Mouse (Mus musculus) gastrocnemius, adult 8-10 months (tissue): ENCODE data around the gene Olfr372. TPM values are rescaled to one million over a fixed set of nuclear protein-coding genes. Genes with fewer than 3 reads are reported as not detected.

Source experiments
- DNase-seq, 2 experiments: peaks; one replicate each; pipeline ENCODE4 v3.0.0; 2022; ENCODE audit warnings: low spot score in 2 of 2
- total RNA-seq, 4 experiments: library from RNA; stranded (reverse); gene quantifications; 2 replicates each; pipeline ENCODE4 v1.2.4; 2022

Gene Olfr372
- total RNA-seq, 4 experiments from 2014 or later, result not detected

DNA sequence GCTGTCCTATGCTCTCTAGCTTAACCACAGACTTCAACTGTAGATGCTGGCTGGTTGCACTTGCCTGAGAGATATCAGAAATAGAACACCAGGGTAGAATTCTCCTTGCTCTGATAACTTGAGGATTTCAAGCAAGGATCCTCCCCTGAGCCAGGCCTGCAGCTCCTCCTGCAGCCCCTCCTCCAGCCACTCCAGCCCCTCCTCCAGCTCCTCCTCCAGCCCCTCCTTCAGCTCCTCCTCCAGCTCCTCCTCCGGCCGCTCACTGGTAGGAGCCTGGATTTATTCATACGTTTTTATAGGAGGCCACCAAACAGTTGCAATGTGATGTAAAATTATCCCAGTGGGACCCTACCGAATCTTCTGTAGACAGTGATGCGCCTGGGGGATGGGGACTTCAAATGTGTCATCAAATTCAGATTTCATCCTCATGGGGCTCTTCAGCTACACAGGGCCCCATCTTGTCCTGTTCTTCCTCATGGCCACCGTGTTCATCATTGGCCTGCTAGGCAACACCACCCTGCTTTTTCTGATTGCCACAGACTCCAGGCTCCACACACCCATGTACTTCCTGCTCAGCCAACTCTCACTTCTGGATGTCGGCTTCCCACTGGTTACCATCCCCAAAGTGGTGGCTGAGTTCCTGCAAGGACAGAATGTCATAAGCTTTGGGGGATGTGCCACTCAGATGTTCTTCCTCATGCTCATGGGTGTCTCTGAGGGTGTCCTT lies 58.5 kb downstream of the Olfr372 start:
- DNase-seq, result peak in 1 of 2 experiments; percentile 4

DNA sequence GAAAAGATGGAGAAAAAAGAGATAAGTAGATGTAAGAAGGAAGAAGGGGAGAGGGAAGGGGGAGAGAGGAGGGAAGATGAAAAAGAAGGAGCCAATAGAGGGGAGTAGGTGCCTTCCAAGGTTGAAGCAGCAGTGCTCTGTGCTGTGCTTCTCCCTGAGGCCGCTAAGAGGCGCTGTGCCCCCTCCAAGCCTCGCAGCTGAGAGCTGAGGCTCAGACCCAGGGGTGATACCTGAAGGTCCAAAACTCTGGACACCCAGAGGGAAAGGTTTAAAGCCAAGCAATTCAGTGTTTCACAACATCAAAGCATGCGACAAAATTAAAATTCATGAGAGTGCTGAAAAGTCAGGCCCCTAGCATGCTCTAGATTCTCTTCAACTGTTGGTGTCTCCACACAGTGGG lies 64.1 kb downstream of the Olfr372 start:
- no peak for DNase-seq

- DNase-seq, result no peak
Measured at GRCm38 (mm10) chr8:72106740-72107139, 65.7 kb downstream of the Olfr372 start, which contains the start of gene Olfr374. Gene Olfr374 (plus strand): TSS chr8:72107040.

Other genes with a start within 250 kb of the Olfr372 start
- gene Zfp709, start 159.2 kb upstream of the Olfr372 start, total RNA-seq, result 1 to 10 TPM; 1.7 to 2.4 (median 1.8) TPM
- gene Zfp882, start 132.6 kb upstream of the Olfr372 start, total RNA-seq, result 1 to 10 TPM; 2.5 to 4.2 (median 3.2) TPM
- gene Zfp617, start 132.6 kb upstream of the Olfr372 start, total RNA-seq, result 10 to 100 TPM; 17.1 to 20.4 (median 18.5) TPM
- gene Zfp961, start 90.2 kb upstream of the Olfr372 start, total RNA-seq, result 1 to 10 TPM; 1.3 to 2.3 (median 2.2) TPM
- under 1 TPM in 2 of 4 experiments, not detected in 2; 0.54 to 0.91 TPM for gene Cyp4f18, start 31.6 kb upstream of the Olfr372 start, total RNA-seq
- gene Olfr373, start 42.0 kb downstream of the Olfr372 start, total RNA-seq, result not detected
- gene Olfr374, start 65.8 kb downstream of the Olfr372 start, total RNA-seq, result not detected
- gene Tpm4, start 93.8 kb downstream of the Olfr372 start, total RNA-seq, result 10 to 100 TPM; 15.5 to 29.6 (median 21.3) TPM
- gene Rab8a, start 120.0 kb downstream of the Olfr372 start, total RNA-seq, result 10 to 100 TPM in 2 of 4 experiments, 1 to 10 TPM in 2; 6.3 to 14.1 (median 9.0) TPM
- gene Hsh2d, start 148.4 kb downstream of the Olfr372 start, total RNA-seq, result not detected
- not detected for gene Cib3, start 171.6 kb downstream of the Olfr372 start, total RNA-seq
- gene Gm11034, start 172.4 kb downstream of the Olfr372 start, total RNA-seq, result not detected
- 1 to 10 TPM; 5.9 to 9.7 (median 7.9) TPM for gene Fam32a, start 178.5 kb downstream of the Olfr372 start, total RNA-seq
- gene Ap1m1, start 198.8 kb downstream of the Olfr372 start, total RNA-seq, result 10 to 100 TPM; 17.6 to 20.9 (median 19.1) TPM